Mouse (Mus musculus) liver, embryonic 12.5 days (tissue): ENCODE data around the gene Cd36. TPM values are rescaled to one million over a fixed set of nuclear protein-coding genes. Genes with fewer than 3 reads are reported as not detected.

ENCODE experiments used
- ATAC-seq: fragments of 200-750 bp; cut with Nextera tagmentation; 2 replicates; pipeline ENCODE4 v1.8.0; 2017; ENCODE audit warnings: moderate number of reproducible peaks, mild to moderate bottlenecking, moderate library complexity
- H3K27ac ChIP-seq: fragments of 300-500 bp; sonication (generic); 2 replicates; pipeline ENCODE4 v1.5.1; 2016; ENCODE audit warnings: mild to moderate bottlenecking
- H3K27me3 ChIP-seq: fragments of 300-500 bp; sonication (generic); replicated peaks from 2 replicates; pipeline ENCODE4 v1.6.1; 2016; ENCODE audit warnings: mild to moderate bottlenecking, moderate library complexity
- H3K36me3 ChIP-seq: fragments of 300-500 bp; sonication (generic); 2 replicates; pipeline ENCODE4 v1.6.1; 2016; ENCODE audit warnings: mild to moderate bottlenecking, moderate library complexity
- H3K4me1 ChIP-seq: fragments of 300-500 bp; sonication (generic); 2 replicates; pipeline ENCODE4 v1.6.1; 2016
- H3K4me2 ChIP-seq: fragments of 300-500 bp; sonication (generic); 2 replicates; pipeline ENCODE4 v1.6.1; 2016; ENCODE audit warnings: mild to moderate bottlenecking, moderate library complexity
- H3K4me3 ChIP-seq: fragments of 300-500 bp; sonication (generic); 2 replicates; pipeline ENCODE4 v1.5.1; 2016; ENCODE audit warnings: mild to moderate bottlenecking, moderate library complexity
- H3K9ac ChIP-seq: fragments of 300-500 bp; sonication (generic); 2 replicates; pipeline ENCODE4 v1.6.1; 2016; ENCODE audit warnings: mild to moderate bottlenecking, moderate library complexity
- H3K9me3 ChIP-seq: fragments of 300-500 bp; sonication (generic); replicated peaks from 2 replicates; pipeline ENCODE4 v1.6.1; 2016; ENCODE audit warnings: mild to moderate bottlenecking, moderate library complexity
- WGBS: fragments of 180-500 bp; shearing (Covaris S2); methylation state at CpG from one replicate; pipeline ENCODE4 v1.1.7; 2016; ENCODE audit not compliant: insufficient replicate concordance; 5-methylcytosine and 5-hydroxymethylcytosine counted together
- polyA plus RNA-seq: library from polyadenylated mRNA; unstranded; fragments of >200 nt; fragmentation: Nextera tagmentation; extraction: Ambion mirVana; gene quantifications from 2 replicates; pipeline ENCODE4 v1.2.1, GENCODE M21; 2016

The Cd36 gene
- polyA plus RNA-seq, 1 experiment from 2014 or later = 11.0 TPM

DNA sequence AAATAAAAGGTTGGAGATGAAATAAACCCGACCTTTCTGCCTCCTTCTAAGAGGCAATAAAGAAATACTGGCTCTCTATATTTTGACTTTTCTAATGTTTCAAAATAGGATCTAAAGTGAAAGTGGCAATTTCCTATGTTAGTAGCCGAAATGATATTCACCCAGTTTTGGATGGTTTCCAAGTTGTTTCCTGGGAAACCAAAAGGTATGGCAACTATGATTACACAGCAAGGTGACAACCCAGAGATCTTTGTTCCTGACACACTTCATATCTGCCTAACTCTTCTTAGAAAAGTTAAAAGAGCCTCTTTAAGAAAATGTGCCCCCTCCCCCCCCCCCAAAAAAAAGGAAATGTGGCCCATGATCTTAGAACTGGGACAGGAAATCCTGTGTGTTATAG, 58.1 kb downstream of the Cd36 start:
- Histone ChIP-seq H3K27me3 (no peaks in the 10 kb centered on the region), H3K4me1 (no peaks in the 10 kb centered on the region), H3K9me3 (no peaks in the 10 kb centered on the region), H3K27ac (no peak overlapping the region), H3K4me3 (no peak overlapping the region), H3K9ac (no peak overlapping the region), H3K36me3 (no peaks in the 10 kb centered on the region), H3K4me2 (no peak overlapping the region)
- WGBS = 54% methylated on average over 2 of the region's 2 CpGs
- ATAC-seq = no peak

DNA sequence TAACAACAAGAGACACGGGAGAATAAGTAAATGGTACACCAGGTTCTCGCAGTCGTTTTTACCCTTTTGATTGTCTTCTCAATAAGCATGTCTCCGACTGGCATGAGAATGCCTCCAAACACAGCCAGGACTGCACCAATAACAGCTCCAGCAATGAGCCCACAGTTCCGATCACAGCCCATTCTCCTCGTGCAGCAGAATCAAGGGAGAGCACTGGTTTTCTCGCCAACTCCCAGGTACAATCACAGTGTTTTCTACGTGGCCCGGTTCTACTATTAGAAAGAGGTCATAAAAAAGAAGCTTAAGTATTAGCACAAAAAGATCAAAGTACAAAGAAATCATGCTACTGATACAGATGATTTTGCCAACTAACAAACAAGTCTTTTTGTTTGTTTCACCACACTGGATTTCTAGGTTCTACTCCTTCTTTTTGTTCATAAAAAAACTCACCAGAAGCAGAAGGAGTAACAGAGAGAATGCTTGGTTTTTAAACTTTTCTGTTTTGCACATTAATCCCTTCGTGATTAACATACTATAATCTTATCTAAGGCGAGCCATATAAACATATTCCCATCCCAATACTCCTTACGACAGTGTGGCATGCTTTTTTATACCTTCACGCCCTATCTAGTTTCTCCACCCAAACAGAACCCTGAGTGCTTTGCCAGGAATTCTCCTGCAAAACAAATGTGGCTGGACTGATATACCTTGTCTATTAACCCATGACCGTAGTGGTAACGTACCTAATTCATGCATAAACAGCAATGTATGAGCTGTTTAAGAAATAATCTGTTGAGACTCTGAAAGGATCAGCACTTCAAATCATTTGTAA, 59.7 kb downstream of the Cd36 start:
- ATAC-seq = peak; percentile 96
- Histone ChIP-seq H3K9me3 (no peaks in the 10 kb centered on the region), H3K27ac (no peak overlapping the region), H3K4me3 (no peak overlapping the region), H3K9ac (no peak overlapping the region), H3K4me1 (no peaks in the 10 kb centered on the region), H3K4me2 (no peak overlapping the region), H3K27me3 (no peaks in the 10 kb centered on the region), H3K36me3 (no peaks in the 10 kb centered on the region)
- 64% methylated on average over 15 of the region's 15 CpGs for WGBS

DNA sequence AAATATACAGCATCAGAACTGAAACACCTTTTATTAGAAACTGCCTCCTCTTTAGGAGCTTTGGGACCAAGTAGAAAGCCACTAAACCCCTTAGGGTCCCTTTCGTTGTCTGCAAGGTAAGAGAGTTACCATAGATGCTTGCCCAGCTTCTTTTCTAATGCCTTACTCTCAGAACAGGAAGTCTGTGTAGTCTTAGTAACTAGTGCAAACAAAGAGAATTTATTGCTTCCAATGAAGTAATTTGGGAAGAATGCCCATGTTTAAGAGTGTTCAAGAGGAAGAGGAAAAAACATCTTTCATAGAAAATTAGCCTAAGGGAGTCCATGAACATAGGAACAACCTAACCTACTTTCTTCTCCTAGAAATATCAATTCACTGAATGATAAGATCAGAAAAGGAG, 67.2 kb downstream of the Cd36 start:
- 56% methylated on average over 1 of the region's 1 CpGs for WGBS

DNA sequence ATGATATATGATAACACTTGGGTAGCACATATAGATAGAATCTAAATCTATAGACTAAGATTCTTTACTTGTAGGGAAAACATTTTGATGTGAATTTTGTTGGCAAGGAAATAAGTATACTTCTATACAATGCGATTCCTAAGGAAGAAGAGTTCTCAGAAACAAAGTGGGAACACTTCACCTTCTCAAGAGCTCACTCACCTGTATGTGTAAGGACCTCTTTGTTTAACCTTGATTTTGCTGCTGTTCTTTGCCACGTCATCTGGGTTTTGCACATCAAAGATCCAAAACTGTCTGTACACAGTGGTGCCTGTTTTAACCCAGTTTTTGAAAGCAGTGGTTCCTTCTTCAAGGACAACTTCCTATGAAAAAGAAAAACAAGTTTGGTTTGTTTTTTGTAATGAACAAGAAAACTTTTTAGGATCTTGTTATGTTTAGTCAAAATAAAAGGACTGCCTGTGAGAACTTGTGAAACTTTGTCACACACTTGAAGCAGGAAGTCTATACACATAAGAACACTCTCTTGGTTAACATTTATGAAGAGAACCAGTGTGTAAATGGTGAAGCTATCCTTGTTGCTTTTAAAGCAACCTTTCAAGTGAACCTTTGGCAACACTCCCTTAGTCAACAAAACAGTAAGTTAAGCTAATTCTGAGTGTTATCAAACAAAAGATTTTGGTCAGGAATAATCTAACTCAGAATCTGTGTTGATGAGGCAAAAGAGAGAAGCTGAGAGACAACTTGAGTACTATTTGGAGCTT, 68.2 kb downstream of the Cd36 start:
- H3K9ac ChIP-seq = no peak overlapping the region
- H3K4me3 ChIP-seq = no peak overlapping the region
- 51% methylated on average over 2 of the region's 2 CpGs for WGBS
- no peaks in the 10 kb centered on the region for H3K4me1 ChIP-seq
- H3K27me3 ChIP-seq = no peaks in the 10 kb centered on the region
- H3K9me3 ChIP-seq = no peaks in the 10 kb centered on the region
- H3K36me3 ChIP-seq = no peaks in the 10 kb centered on the region
- no peak for ATAC-seq
- no peak overlapping the region for H3K27ac ChIP-seq
- no peak overlapping the region for H3K4me2 ChIP-seq

More for the DNA sequence above, 67.2 kb downstream of the Cd36 start:
- H3K36me3 ChIP-seq = no peaks in the 10 kb centered on the region
- no peak overlapping the region for H3K27ac ChIP-seq
- H3K4me1 ChIP-seq = no peaks in the 10 kb centered on the region
- no peak overlapping the region for H3K9ac ChIP-seq
- no peak for ATAC-seq
- no peak overlapping the region for H3K4me3 ChIP-seq
- H3K9me3 ChIP-seq = no peaks in the 10 kb centered on the region
- no peak overlapping the region for H3K4me2 ChIP-seq
- no peaks in the 10 kb centered on the region for H3K27me3 ChIP-seq

DNA sequence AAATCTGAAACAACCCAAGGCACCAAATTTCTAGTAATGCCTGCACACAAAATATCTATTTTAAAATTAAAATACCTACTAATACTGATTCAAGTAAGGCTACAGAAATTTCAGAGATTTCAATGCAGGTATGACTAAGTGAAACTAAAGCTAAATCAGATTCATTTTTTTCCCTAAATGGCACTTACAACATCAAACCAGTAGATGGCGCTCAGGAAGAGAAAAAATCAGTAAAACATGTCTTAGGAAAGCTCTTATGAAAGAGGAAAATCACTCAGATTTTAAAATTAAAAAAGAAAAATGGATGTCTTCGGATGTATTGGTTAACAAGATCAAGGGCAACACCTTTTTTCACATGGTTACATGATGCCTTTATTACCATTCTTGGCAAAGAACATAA, 72.4 kb downstream of the Cd36 start:
- 1% methylated on average over 2 of the region's 2 CpGs for WGBS
- Histone ChIP-seq H3K4me1 (no peaks in the 10 kb centered on the region), H3K4me3 (no peak overlapping the region), H3K27ac (no peak overlapping the region), H3K4me2 (no peak overlapping the region), H3K9ac (no peak overlapping the region), H3K9me3 (no peaks in the 10 kb centered on the region), H3K36me3 (no peaks in the 10 kb centered on the region), H3K27me3 (no peaks in the 10 kb centered on the region)
- no peak for ATAC-seq

DNA sequence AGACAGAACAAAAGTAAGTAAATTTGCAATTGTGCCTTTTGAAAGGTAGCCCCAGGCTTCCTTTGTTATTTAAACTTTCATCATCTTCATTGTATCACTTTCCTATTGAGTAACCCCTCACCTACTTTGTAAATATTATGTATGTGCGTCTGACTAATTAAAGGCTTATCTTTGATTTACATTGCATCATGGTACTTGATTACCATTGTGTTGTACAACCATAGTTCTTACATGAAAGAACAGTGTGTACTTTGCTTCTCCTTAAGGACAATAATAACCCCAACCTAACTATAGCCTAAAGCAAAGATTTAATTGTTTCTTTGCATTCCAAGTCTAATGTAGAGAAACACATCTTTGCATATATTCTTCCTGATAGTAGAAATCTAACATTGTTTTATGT, 78.3 kb downstream of the Cd36 start:
- no peak overlapping the region for H3K4me3 ChIP-seq
- H3K27ac ChIP-seq = no peak overlapping the region
- 55% methylated on average over 1 of the region's 1 CpGs for WGBS
- H3K9me3 ChIP-seq = no peaks in the 10 kb centered on the region
- H3K4me1 ChIP-seq = no peaks in the 10 kb centered on the region
- no peaks in the 10 kb centered on the region for H3K27me3 ChIP-seq
- H3K36me3 ChIP-seq = no peaks in the 10 kb centered on the region
- ATAC-seq = no peak
- H3K9ac ChIP-seq = no peak overlapping the region
- H3K4me2 ChIP-seq = no peak overlapping the region

DNA sequence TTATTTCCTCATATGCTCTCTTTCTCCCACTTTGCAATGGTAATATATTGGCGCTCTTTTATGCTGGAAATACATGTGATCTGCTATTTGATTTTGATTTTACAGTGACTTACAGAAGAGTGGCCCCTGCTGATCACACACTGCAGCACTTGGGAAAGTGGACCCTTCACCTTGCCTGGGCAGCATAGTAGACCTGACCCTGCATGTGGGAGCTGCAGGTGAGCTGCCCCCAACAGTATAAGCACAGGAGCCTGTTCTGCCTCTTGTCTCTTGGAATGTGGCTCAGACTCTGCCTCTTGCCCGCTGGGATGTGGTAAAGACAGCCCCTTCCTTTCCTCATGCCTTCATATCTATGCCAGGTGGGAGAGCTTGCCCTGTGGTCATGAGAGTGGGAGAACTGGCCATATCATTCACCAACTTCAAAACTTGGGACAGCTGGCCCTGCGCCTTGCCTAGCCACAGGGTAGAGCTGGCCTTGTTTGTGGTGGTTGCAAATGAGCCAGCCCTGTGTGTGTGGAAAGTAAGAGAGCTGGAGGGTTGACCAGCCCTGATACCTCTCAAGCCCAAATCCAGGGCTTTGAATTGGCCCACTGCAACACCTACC, 81.7 kb downstream of the Cd36 start:
- no peak overlapping the region for H3K4me2 ChIP-seq
- H3K9me3 ChIP-seq = no peaks in the 10 kb centered on the region
- no peak overlapping the region for H3K27ac ChIP-seq
- no peak for ATAC-seq
- H3K4me3 ChIP-seq = no peak overlapping the region
- no peaks in the 10 kb centered on the region for H3K36me3 ChIP-seq
- H3K9ac ChIP-seq = no peak overlapping the region
- H3K4me1 ChIP-seq = no peaks in the 10 kb centered on the region
- no peaks in the 10 kb centered on the region for H3K27me3 ChIP-seq
- 77% methylated on average over 3 of the region's 3 CpGs for WGBS

DNA sequence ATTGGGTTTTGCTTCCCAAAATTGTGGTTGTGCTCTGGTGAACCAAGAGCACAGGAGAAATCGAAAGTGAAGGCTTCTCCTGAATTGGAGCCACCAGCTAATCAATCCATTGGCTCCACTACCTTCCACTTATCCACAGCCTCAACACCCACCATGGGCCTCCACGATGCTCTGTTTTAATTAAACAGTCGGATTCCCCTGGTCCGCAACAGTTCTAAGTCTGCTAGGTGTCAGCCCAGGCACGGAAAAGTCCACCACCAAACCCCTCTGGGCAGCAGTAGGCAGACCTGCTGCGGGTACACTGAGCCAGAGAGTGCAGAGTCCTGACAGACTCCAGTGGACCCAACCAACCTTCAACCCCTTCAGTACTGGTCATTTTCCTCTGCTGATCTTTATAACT, 112.0 kb downstream of the Cd36 start:
- WGBS = 60% methylated on average over 6 of the region's 6 CpGs
- H3K4me3 ChIP-seq = no peak overlapping the region
- no peaks in the 10 kb centered on the region for H3K36me3 ChIP-seq
- H3K27ac ChIP-seq = no peak overlapping the region
- no peak overlapping the region for H3K9ac ChIP-seq
- H3K4me2 ChIP-seq = no peak overlapping the region
- no peaks in the 10 kb centered on the region for H3K27me3 ChIP-seq
- no peaks in the 10 kb centered on the region for H3K9me3 ChIP-seq
- H3K4me1 ChIP-seq = no peaks in the 10 kb centered on the region
- ATAC-seq = peak; percentile 61; the same call in 1 of the 2 replicates

DNA sequence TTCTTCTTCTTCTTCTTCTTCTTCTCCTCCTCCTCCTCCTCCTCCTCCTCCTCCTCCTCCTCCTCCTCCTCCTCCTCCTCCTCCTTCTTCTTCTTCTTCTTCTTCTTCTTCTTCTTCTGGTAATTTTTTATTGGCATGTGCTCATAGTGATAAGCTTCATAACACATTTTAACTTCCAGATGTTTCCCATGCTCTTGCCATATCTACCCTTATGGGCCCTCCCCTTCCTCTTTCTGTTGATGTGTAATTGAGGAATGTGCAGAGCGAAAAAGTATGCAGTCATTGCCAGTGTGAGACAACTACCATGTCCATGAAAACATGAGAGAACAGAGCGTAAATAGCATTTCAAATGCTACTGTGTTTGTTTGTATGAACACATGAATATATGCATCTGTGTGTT, 118.3 kb downstream of the Cd36 start:
- WGBS = 57% methylated on average over 2 of the region's 2 CpGs
- no peaks in the 10 kb centered on the region for H3K4me1 ChIP-seq
- H3K9me3 ChIP-seq = no peaks in the 10 kb centered on the region
- H3K4me2 ChIP-seq = no peak overlapping the region
- H3K4me3 ChIP-seq = no peak overlapping the region
- H3K36me3 ChIP-seq = no peaks in the 10 kb centered on the region
- H3K9ac ChIP-seq = no peak overlapping the region
- ATAC-seq = no peak
- no peak overlapping the region for H3K27ac ChIP-seq
- no peaks in the 10 kb centered on the region for H3K27me3 ChIP-seq

DNA sequence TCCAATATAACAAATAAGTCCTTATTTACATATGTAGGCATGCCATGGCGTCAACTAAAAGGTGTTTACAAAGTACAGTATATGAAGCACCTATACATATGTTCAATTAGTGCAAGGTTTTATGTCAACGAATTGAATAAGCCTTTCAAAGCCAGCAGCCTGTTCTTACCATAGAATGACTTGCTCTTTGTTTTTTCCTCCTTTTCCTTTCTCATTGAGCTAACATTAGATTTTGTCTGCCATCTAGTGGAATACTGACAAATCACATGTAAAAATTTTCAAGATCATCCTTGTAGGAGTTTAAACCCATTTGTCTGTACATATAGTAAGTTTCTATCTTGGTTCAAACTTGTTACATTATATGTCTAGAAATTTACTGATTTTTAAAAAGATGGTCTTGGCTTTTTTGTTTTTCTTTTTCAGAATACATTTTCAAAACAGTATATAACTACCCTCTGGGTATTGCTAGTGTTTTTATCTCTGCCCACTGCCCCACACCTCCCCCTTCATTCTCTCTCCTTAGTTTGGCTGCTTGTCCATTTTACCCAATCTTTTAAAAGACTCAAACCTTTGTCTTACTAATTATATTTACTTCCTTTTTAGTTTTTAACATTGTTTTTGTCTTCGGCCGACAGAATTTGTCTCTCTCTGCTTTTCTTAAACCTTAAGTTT, 122.5 kb downstream of the Cd36 start:
- Histone ChIP-seq H3K27me3 (no peaks in the 10 kb centered on the region), H3K4me1 (no peaks in the 10 kb centered on the region), H3K4me2 (no peak overlapping the region), H3K9ac (no peak overlapping the region), H3K9me3 (no peaks in the 10 kb centered on the region), H3K4me3 (no peak overlapping the region), H3K36me3 (no peaks in the 10 kb centered on the region), H3K27ac (no peak overlapping the region)
- no peak for ATAC-seq
- 55% methylated on average over 4 of the region's 4 CpGs for whole genome bisulfite sequencing

DNA sequence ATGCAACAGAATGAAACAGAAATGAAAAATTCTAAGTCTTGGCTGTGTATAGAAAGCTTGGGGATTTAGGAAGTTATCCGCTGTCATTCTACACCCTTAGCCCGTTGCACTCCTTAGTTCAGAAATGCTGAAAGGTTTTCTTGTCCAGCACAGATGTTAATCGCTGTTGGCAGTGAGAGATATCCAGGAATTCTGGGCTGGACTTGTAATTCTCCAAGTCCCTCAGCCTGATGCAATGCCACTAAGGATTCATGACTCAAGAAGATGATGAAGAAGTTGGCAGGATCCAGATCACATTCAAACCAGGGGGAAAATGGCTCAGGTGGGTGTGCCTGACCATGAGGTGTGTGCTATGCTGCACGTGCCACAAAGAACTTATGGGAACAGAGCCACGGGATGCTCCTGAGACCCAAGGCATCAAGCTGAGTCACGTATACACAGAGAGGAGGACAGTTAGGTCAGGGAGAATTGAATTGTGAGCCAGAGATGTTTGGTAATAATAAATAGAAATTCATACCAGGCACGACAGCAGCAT, 135.1 kb downstream of the Cd36 start:
- Histone ChIP-seq H3K9me3 (no peaks in the 10 kb centered on the region), H3K4me2 (no peak overlapping the region), H3K27ac (no peak overlapping the region), H3K36me3 (no peaks in the 10 kb centered on the region), H3K4me3 (no peak overlapping the region), H3K9ac (no peak overlapping the region), H3K27me3 (no peaks in the 10 kb centered on the region), H3K4me1 (no peaks in the 10 kb centered on the region)
- WGBS = 66% methylated on average over 7 of the region's 7 CpGs
- no peak for ATAC-seq
